Comparison of ENCODE assay signal across 11 mouse cellular contexts in genomic region chr4:47128515-47128914, GRCm38 (mm10). TPM values are rescaled to one million over a fixed set of nuclear protein-coding genes. Genes with fewer than 3 reads are reported as not detected.
DNase-seq lines count a peak whose midpoint lies in the region; ATAC-seq and TF ChIP-seq lines count a peak whose summit lies in the region.
"Had no signal": no experiment of that assay in that cellular context is flagged by ENCODE, and none has a peak within 500 bp of the region (broad histone marks: within the 10 kb centered on the region; RNA-seq: fewer than 3 reads in every experiment).

No protein-coding gene starts in this region.

- H3K4me1 ChIP-seq in forebrain, postnatal 0 days (ENCODE audit: insufficient read depth): no peaks in the 10 kb centered on the region
- H3K4me1 ChIP-seq in forebrain, embryonic 14.5 days (ENCODE audit: control insufficient read depth, insufficient read depth, low read length): no peaks in the 10 kb centered on the region
- no peaks in the 10 kb centered on the region for H3K4me1 ChIP-seq in liver, postnatal 0 days (ENCODE audit: insufficient read depth)
- H3K4me1 ChIP-seq in liver, embryonic 11.5 days (replicated peaks; ENCODE audit: control insufficient read depth, insufficient read depth, low read length): no peaks in the 10 kb centered on the region
- H3K4me1 ChIP-seq in kidney, embryonic 16.5 days (ENCODE audit: insufficient read depth, low read length): 0 out of 2 replicates have a peak, but pooled peaks cover 6% of the 10 kb centered on the region
- H3K4me1 ChIP-seq: heart, embryonic 13.5 days; liver, embryonic 15.5 days had no signal

- H3K27ac ChIP-seq in forebrain, postnatal 0 days (ENCODE audit: low read depth, low read length): no peak overlapping the region
- H3K27ac ChIP-seq in forebrain, embryonic 14.5 days (ENCODE audit: low read depth, low read length): no peak overlapping the region
- H3K27ac ChIP-seq in liver, postnatal 0 days (ENCODE audit: low read depth): no peak overlapping the region
- H3K27ac ChIP-seq in liver, embryonic 11.5 days (ENCODE audit: low read depth, low read length): no peak overlapping the region
- no peak overlapping the region for H3K27ac ChIP-seq in kidney, embryonic 16.5 days (ENCODE audit: low read length)
- H3K27ac ChIP-seq: heart, embryonic 13.5 days; liver, embryonic 15.5 days had no signal

- ATAC-seq in forebrain, postnatal 0 days: peak; percentile 40
- ATAC-seq in forebrain, embryonic 14.5 days: no peak
- no peak for ATAC-seq in liver, postnatal 0 days
- no peak for ATAC-seq in liver, embryonic 11.5 days (replicated peaks; ENCODE audit: low FRiP score)
- peak; percentile 57; the same call in 1 of the 2 replicates for ATAC-seq in kidney, embryonic 16.5 days (ENCODE audit: low FRiP score, low TSS enrichment)

- DNase-seq in forebrain, postnatal 0 days: peak; percentile 31
- no peak for DNase-seq in forebrain, embryonic 14.5 days (ENCODE audit: low spot score)
- DNase-seq in liver, postnatal 0 days: no peak
- no peak for DNase-seq in liver, embryonic 11.5 days (ENCODE audit: low spot score)
- DNase-seq in lung, postnatal 4 days: peak; percentile 45 to 57
- DNase-seq in right cerebral cortex, adult 18-20 months: no peak
- no peak for DNase-seq in right cerebral cortex, postnatal 4 days
- DNase-seq: cerebellum, adult 9-10 months had no signal

- no peaks in the 10 kb centered on the region for H3K27me3 ChIP-seq in forebrain, postnatal 0 days (ENCODE audit: insufficient read depth, low read length)
- no peaks in the 10 kb centered on the region for H3K27me3 ChIP-seq in forebrain, embryonic 14.5 days (replicated peaks; ENCODE audit: control insufficient read depth, insufficient read depth, low read length)
- no peaks in the 10 kb centered on the region for H3K27me3 ChIP-seq in liver, postnatal 0 days (ENCODE audit: insufficient read depth, low read length)
- H3K27me3 ChIP-seq in liver, embryonic 11.5 days (replicated peaks; ENCODE audit: control insufficient read depth, insufficient read depth, low read length): no peaks in the 10 kb centered on the region
- no peaks in the 10 kb centered on the region for H3K27me3 ChIP-seq in kidney, embryonic 16.5 days (ENCODE audit: insufficient read depth, low read length)
- H3K27me3 ChIP-seq: liver, embryonic 15.5 days had no signal

- H3K4me3 ChIP-seq in forebrain, postnatal 0 days (ENCODE audit: low read depth, low read length): no peak overlapping the region
- H3K4me3 ChIP-seq in forebrain, embryonic 14.5 days (ENCODE audit: low read depth, low read length): no peak overlapping the region
- no peak overlapping the region for H3K4me3 ChIP-seq in liver, postnatal 0 days (ENCODE audit: low read depth, low read length)
- no peak overlapping the region for H3K4me3 ChIP-seq in liver, embryonic 11.5 days (ENCODE audit: low read depth, low read length)
- H3K4me3 ChIP-seq in kidney, embryonic 16.5 days (ENCODE audit: low read length): no peak overlapping the region
- H3K4me3 ChIP-seq: heart, embryonic 13.5 days; liver, embryonic 15.5 days had no signal

- 66% methylated on average over 7 of the region's 7 CpGs for WGBS in forebrain, postnatal 0 days
- WGBS in forebrain, embryonic 14.5 days: 87% methylated on average over 7 of the region's 7 CpGs
- 70% methylated on average over 7 of the region's 7 CpGs for WGBS in liver, postnatal 0 days (ENCODE audit: insufficient replicate concordance)
- WGBS in liver, embryonic 11.5 days: 73% methylated on average over 7 of the region's 7 CpGs
- 76% methylated on average over 7 of the region's 7 CpGs for WGBS in kidney, embryonic 16.5 days

- H3K4me2 ChIP-seq in forebrain, postnatal 0 days (ENCODE audit: low read depth): no peak overlapping the region
- H3K4me2 ChIP-seq in forebrain, embryonic 14.5 days (ENCODE audit: low read length): no peak overlapping the region
- no peak overlapping the region for H3K4me2 ChIP-seq in liver, postnatal 0 days (ENCODE audit: low read depth, low read length)
- no peak overlapping the region for H3K4me2 ChIP-seq in liver, embryonic 11.5 days
- H3K4me2 ChIP-seq in kidney, embryonic 16.5 days (replicated peaks; ENCODE audit: low read depth, low read length): no peak overlapping the region
- H3K4me2 ChIP-seq: heart, embryonic 13.5 days; liver, embryonic 15.5 days had no signal

- no peak overlapping the region for H3K9ac ChIP-seq in forebrain, postnatal 0 days
- H3K9ac ChIP-seq in forebrain, embryonic 14.5 days (ENCODE audit: low read length): no peak overlapping the region
- H3K9ac ChIP-seq in liver, postnatal 0 days (replicated peaks): no peak overlapping the region
- no peak overlapping the region for H3K9ac ChIP-seq in liver, embryonic 11.5 days (ENCODE audit: low read depth, low read length)
- no peak overlapping the region for H3K9ac ChIP-seq in kidney, embryonic 16.5 days (replicated peaks; ENCODE audit: low read length)
- H3K9ac ChIP-seq: heart, embryonic 13.5 days; liver, embryonic 15.5 days had no signal

- no peaks in the 10 kb centered on the region for H3K36me3 ChIP-seq in forebrain, postnatal 0 days (ENCODE audit: insufficient read depth)
- no peaks in the 10 kb centered on the region for H3K36me3 ChIP-seq in forebrain, embryonic 14.5 days (ENCODE audit: control insufficient read depth, insufficient read depth, low read length)
- H3K36me3 ChIP-seq in liver, postnatal 0 days (replicated peaks; ENCODE audit: insufficient read depth, low read length): no peaks in the 10 kb centered on the region
- H3K36me3 ChIP-seq in liver, embryonic 11.5 days (ENCODE audit: control insufficient read depth, insufficient read depth, low read length): no peaks in the 10 kb centered on the region
- no peaks in the 10 kb centered on the region for H3K36me3 ChIP-seq in kidney, embryonic 16.5 days (ENCODE audit: insufficient read depth, low read length)
- H3K36me3 ChIP-seq: heart, embryonic 13.5 days; liver, embryonic 15.5 days had no signal

- no peak for TF ChIP-seq EP300 in liver, postnatal 0 days (IDR thresholded peaks at IDR 0.05; ENCODE audit: low read depth)

- TF ChIP-seq CTCF in forebrain, postnatal 0 days (IDR thresholded peaks at IDR 0.05; ENCODE audit: low read depth): peak; percentile 59
- TF ChIP-seq CTCF in liver, postnatal 0 days (IDR thresholded peaks at IDR 0.05; ENCODE audit: low read depth): peak; percentile 43

- no peaks in the 10 kb centered on the region for H3K9me3 ChIP-seq in forebrain, postnatal 0 days (ENCODE audit: low read length)
- H3K9me3 ChIP-seq in forebrain, embryonic 14.5 days (replicated peaks; ENCODE audit: control insufficient read depth, low read length): 0 out of 2 replicates have a peak, but pooled peaks cover 2% of the 10 kb centered on the region
- no peaks in the 10 kb centered on the region for H3K9me3 ChIP-seq in liver, postnatal 0 days (ENCODE audit: low read length)
- no peaks in the 10 kb centered on the region for H3K9me3 ChIP-seq in liver, embryonic 11.5 days (ENCODE audit: control insufficient read depth, low read length)
- peaks cover 7% of the 10 kb centered on the region for H3K9me3 ChIP-seq in kidney, embryonic 16.5 days (ENCODE audit: low read length)
- H3K9me3 ChIP-seq: liver, embryonic 15.5 days had no signal

RNA-seq across cellular contexts. Expression of gene Galnt12, which starts 36.8 kb away (rescaled TPM):
- total RNA-seq in forebrain, postnatal 0 days (2014; rRNA removed): 1.4 and 1.5 TPM in 2 replicates
- polyA plus RNA-seq in forebrain, postnatal 0 days (2015; fragmentation: Nextera tagmentation; extraction: Ambion mirVana): 0.84 and 1.2 TPM in 2 replicates
- polyA plus RNA-seq in forebrain, embryonic 14.5 days (2014; fragmentation: Nextera tagmentation; extraction: Ambion mirVana): 0.62 and 1.3 TPM in 2 replicates
- polyA plus RNA-seq in liver, postnatal 0 days (2015; fragmentation: Nextera tagmentation; extraction: Ambion mirVana): 0.63 and 0.69 TPM in 2 replicates
- 1.0 and 1.3 TPM in 2 replicates for polyA plus RNA-seq in liver, embryonic 11.5 days (2014; fragmentation: Nextera tagmentation; extraction: Ambion mirVana)
- polyA plus RNA-seq in kidney, embryonic 16.5 days (2015; fragmentation: Nextera tagmentation; extraction: Ambion mirVana): 10.1 and 10.7 TPM in 2 replicates

Comparison
In these comparisons a context has a peak if more than half of its experiments do, and no peak if none do; other contexts are left out.
1. ATAC-seq: peak in forebrain, postnatal 0 days (single experiment) and kidney, embryonic 16.5 days (single experiment); none in forebrain, embryonic 14.5 days (single experiment), liver, postnatal 0 days (single experiment) and liver, embryonic 11.5 days (single experiment).
2. DNase-seq: peak in forebrain, postnatal 0 days (single experiment) and lung, postnatal 4 days (2 of 2); none in forebrain, embryonic 14.5 days (single experiment), liver, postnatal 0 days (single experiment), liver, embryonic 11.5 days (single experiment), right cerebral cortex, adult 18-20 months (single experiment) and right cerebral cortex, postnatal 4 days (single experiment).